Mouse (Mus musculus): ENCODE measurements at regions not wholly inside any gene's neighbourhood (a gene's known extent, or its start where the extent isn't known, plus 50 kb on each side); places are given as distances from the start of the nearest gene placed in this dataset.
"Not testable (repeated sequence)": the region's sequence is repeated elsewhere in the genome, so short reads cannot be mapped to it uniquely, and the experiment has no call there.

- H3K4me1 ChIP-seq (ENCODE audit: control insufficient read depth, insufficient read depth, low read length) = no peaks in the 10 kb centered on the region
- no peaks in the 10 kb centered on the region for H3K27me3 ChIP-seq (ENCODE audit: control insufficient read depth, insufficient read depth, low read length)
- no peaks in the 10 kb centered on the region for H3K9me3 ChIP-seq (replicated peaks; ENCODE audit: control insufficient read depth, low read length)
- H3K36me3 ChIP-seq (ENCODE audit: control insufficient read depth, insufficient read depth, low read length) = no peaks in the 10 kb centered on the region
- H3K4me2 ChIP-seq (ENCODE audit: low read depth, low read length) = no peak overlapping the region
- H3K4me3 ChIP-seq (replicated peaks; ENCODE audit: low read length) = no peak overlapping the region
- H3K27ac ChIP-seq (ENCODE audit: low read length) = no peak overlapping the region
- H3K9ac ChIP-seq (ENCODE audit: low read length) = no peak overlapping the region
- ATAC-seq (ENCODE audit: insufficient read depth, low FRiP score) = no peak
These were observed 811.6 kb upstream of the 4930444P10Rik start for GRCm38 (mm10) chr1:16904690-16905089.

GRCm38 (mm10) chr1:16868383-16868782 lies 775.3 kb upstream of the 4930444P10Rik start:
- WGBS = 71% methylated on average over 3 of the region's 3 CpGs
- not testable (repeated sequence) for ATAC-seq (ENCODE audit: insufficient read depth, low FRiP score); H3K4me1 ChIP-seq (ENCODE audit: control insufficient read depth, insufficient read depth, low read length); H3K4me3 ChIP-seq (replicated peaks; ENCODE audit: low read length); H3K27ac ChIP-seq (ENCODE audit: low read length); H3K36me3 ChIP-seq (ENCODE audit: control insufficient read depth, insufficient read depth, low read length); H3K4me2 ChIP-seq (ENCODE audit: low read depth, low read length); H3K9me3 ChIP-seq (replicated peaks; ENCODE audit: control insufficient read depth, low read length); H3K9ac ChIP-seq (ENCODE audit: low read length); H3K27me3 ChIP-seq (ENCODE audit: control insufficient read depth, insufficient read depth, low read length)

- H3K27me3 ChIP-seq (ENCODE audit: control insufficient read depth, insufficient read depth, low read length); H3K4me2 ChIP-seq (ENCODE audit: low read depth, low read length); ATAC-seq (ENCODE audit: insufficient read depth, low FRiP score); H3K9me3 ChIP-seq (replicated peaks; ENCODE audit: control insufficient read depth, low read length); H3K27ac ChIP-seq (ENCODE audit: low read length); H3K4me1 ChIP-seq (ENCODE audit: control insufficient read depth, insufficient read depth, low read length); H3K36me3 ChIP-seq (ENCODE audit: control insufficient read depth, insufficient read depth, low read length); H3K9ac ChIP-seq (ENCODE audit: low read length); H3K4me3 ChIP-seq (replicated peaks; ENCODE audit: low read length): not testable (repeated sequence)
- 72% methylated on average over 6 of the region's 6 CpGs for whole genome bisulfite sequencing
These were observed 774.1 kb upstream of the 4930444P10Rik start for GRCm38 (mm10) chr1:16867086-16867835.

GRCm38 (mm10) chr1:16837111-16837510 lies 744.0 kb upstream of the 4930444P10Rik start:
- Histone ChIP-seq H3K9ac (ENCODE audit: low read length) (no peak overlapping the region), H3K36me3 (ENCODE audit: control insufficient read depth, insufficient read depth, low read length) (no peaks in the 10 kb centered on the region), H3K4me1 (ENCODE audit: control insufficient read depth, insufficient read depth, low read length) (no peaks in the 10 kb centered on the region), H3K4me2 (ENCODE audit: low read depth, low read length) (no peak overlapping the region), H3K27ac (ENCODE audit: low read length) (no peak overlapping the region), H3K9me3 (replicated peaks; ENCODE audit: control insufficient read depth, low read length) (no peaks in the 10 kb centered on the region), H3K4me3 (replicated peaks; ENCODE audit: low read length) (no peak overlapping the region), H3K27me3 (ENCODE audit: control insufficient read depth, insufficient read depth, low read length) (no peaks in the 10 kb centered on the region)
- ATAC-seq (ENCODE audit: insufficient read depth, low FRiP score) = no peak

- not testable (repeated sequence) for H3K27ac ChIP-seq (ENCODE audit: low read length); H3K27me3 ChIP-seq (ENCODE audit: control insufficient read depth, insufficient read depth, low read length); H3K4me3 ChIP-seq (replicated peaks; ENCODE audit: low read length); H3K36me3 ChIP-seq (ENCODE audit: control insufficient read depth, insufficient read depth, low read length); H3K4me2 ChIP-seq (ENCODE audit: low read depth, low read length); ATAC-seq (ENCODE audit: insufficient read depth, low FRiP score); H3K4me1 ChIP-seq (ENCODE audit: control insufficient read depth, insufficient read depth, low read length); H3K9ac ChIP-seq (ENCODE audit: low read length); H3K9me3 ChIP-seq (replicated peaks; ENCODE audit: control insufficient read depth, low read length)
- 67% methylated on average over 4 of the region's 4 CpGs for WGBS
These were observed 731.6 kb upstream of the 4930444P10Rik start for GRCm38 (mm10) chr1:16824709-16825108.

- Histone ChIP-seq H3K4me1 (ENCODE audit: control insufficient read depth, insufficient read depth, low read length) (no peaks in the 10 kb centered on the region), H3K27me3 (ENCODE audit: control insufficient read depth, insufficient read depth, low read length) (no peaks in the 10 kb centered on the region), H3K4me2 (ENCODE audit: low read depth, low read length) (no peak overlapping the region), H3K36me3 (ENCODE audit: control insufficient read depth, insufficient read depth, low read length) (no peaks in the 10 kb centered on the region), H3K4me3 (replicated peaks; ENCODE audit: low read length) (no peak overlapping the region), H3K27ac (ENCODE audit: low read length) (no peak overlapping the region), H3K9me3 (replicated peaks; ENCODE audit: control insufficient read depth, low read length) (no peaks in the 10 kb centered on the region), H3K9ac (ENCODE audit: low read length) (no peak overlapping the region)
- ATAC-seq (ENCODE audit: insufficient read depth, low FRiP score) = no peak
- WGBS = 68% methylated on average over 3 of the region's 3 CpGs
These were observed 730.9 kb upstream of the 4930444P10Rik start for GRCm38 (mm10) chr1:16824057-16824456.

GRCm38 (mm10) chr1:16821186-16821585 lies 728.1 kb upstream of the 4930444P10Rik start:
- Histone ChIP-seq H3K27ac (ENCODE audit: low read length) (no peak overlapping the region), H3K27me3 (ENCODE audit: control insufficient read depth, insufficient read depth, low read length) (no peaks in the 10 kb centered on the region), H3K4me1 (ENCODE audit: control insufficient read depth, insufficient read depth, low read length) (no peaks in the 10 kb centered on the region), H3K4me3 (replicated peaks; ENCODE audit: low read length) (no peak overlapping the region), H3K9me3 (replicated peaks; ENCODE audit: control insufficient read depth, low read length) (no peaks in the 10 kb centered on the region), H3K9ac (ENCODE audit: low read length) (no peak overlapping the region), H3K4me2 (ENCODE audit: low read depth, low read length) (no peak overlapping the region), H3K36me3 (ENCODE audit: control insufficient read depth, insufficient read depth, low read length) (no peaks in the 10 kb centered on the region)
- WGBS = 47% methylated on average over 2 of the region's 2 CpGs
- no peak for ATAC-seq (ENCODE audit: insufficient read depth, low FRiP score)

- H3K4me1 ChIP-seq (ENCODE audit: control insufficient read depth, insufficient read depth, low read length) = no peaks in the 10 kb centered on the region
- ATAC-seq (ENCODE audit: insufficient read depth, low FRiP score) = no peak
- H3K36me3 ChIP-seq (ENCODE audit: control insufficient read depth, insufficient read depth, low read length) = no peaks in the 10 kb centered on the region
- 87% methylated on average over 7 of the region's 7 CpGs for WGBS
- H3K27ac ChIP-seq (ENCODE audit: low read length) = no peak overlapping the region
- no peak overlapping the region for H3K4me2 ChIP-seq (ENCODE audit: low read depth, low read length)
- H3K4me3 ChIP-seq (replicated peaks; ENCODE audit: low read length) = no peak overlapping the region
- no peak overlapping the region for H3K9ac ChIP-seq (ENCODE audit: low read length)
- no peaks in the 10 kb centered on the region for H3K27me3 ChIP-seq (ENCODE audit: control insufficient read depth, insufficient read depth, low read length)
- no peaks in the 10 kb centered on the region for H3K9me3 ChIP-seq (replicated peaks; ENCODE audit: control insufficient read depth, low read length)
These were observed 723.4 kb upstream of the 4930444P10Rik start for GRCm38 (mm10) chr1:16816572-16816971.

- H3K27me3 ChIP-seq (ENCODE audit: control insufficient read depth, insufficient read depth, low read length) = no peaks in the 10 kb centered on the region
- H3K4me3 ChIP-seq (replicated peaks; ENCODE audit: low read length) = no peak overlapping the region
- H3K27ac ChIP-seq (ENCODE audit: low read length) = no peak overlapping the region
- ATAC-seq (ENCODE audit: insufficient read depth, low FRiP score) = no peak
- no peaks in the 10 kb centered on the region for H3K4me1 ChIP-seq (ENCODE audit: control insufficient read depth, insufficient read depth, low read length)
- H3K36me3 ChIP-seq (ENCODE audit: control insufficient read depth, insufficient read depth, low read length) = no peaks in the 10 kb centered on the region
- H3K9ac ChIP-seq (ENCODE audit: low read length) = no peak overlapping the region
- no peaks in the 10 kb centered on the region for H3K9me3 ChIP-seq (replicated peaks; ENCODE audit: control insufficient read depth, low read length)
- H3K4me2 ChIP-seq (ENCODE audit: low read depth, low read length) = no peak overlapping the region
These were observed 722.6 kb upstream of the 4930444P10Rik start for GRCm38 (mm10) chr1:16815731-16816130.

All from stomach, embryonic 16.5 days (tissue).